Mouse (Mus musculus): ENCODE measurements around the gene Tent5b.

Gene Tent5b

GRCm38 (mm10) chr4:133479458-133480184, at the start of gene Tent5b:
TSS of gene Tent5b (plus strand) at chr4:133480132.
- peak; percentile 88 to 89 for DNase-seq (ENCODE audit: low spot score in 2 of 2)

- no peak for DNase-seq (ENCODE audit: low spot score in 2 of 2)
Measured at GRCm38 (mm10) chr4:133431508-133431907, 48.4 kb upstream of the Tent5b start.

- DNase-seq (ENCODE audit: low spot score in 2 of 2): no peak
Measured at GRCm38 (mm10) chr4:133432560-133433171, 47.3 kb upstream of the Tent5b start.

- DNase-seq (ENCODE audit: low spot score in 2 of 2): no peak
Measured at GRCm38 (mm10) chr4:133435921-133436320, 44.0 kb upstream of the Tent5b start.

GRCm38 (mm10) chr4:133439460-133440376, 40.2 kb upstream of the Tent5b start:
- DNase-seq (ENCODE audit: low spot score in 2 of 2): no peak

GRCm38 (mm10) chr4:133440377-133440795, 39.5 kb upstream of the Tent5b start:
- DNase-seq (ENCODE audit: low spot score in 2 of 2): no peak

- no peak for DNase-seq (ENCODE audit: low spot score in 2 of 2)
Measured at GRCm38 (mm10) chr4:133442194-133442593, 37.7 kb upstream of the Tent5b start.

- DNase-seq (ENCODE audit: low spot score in 2 of 2): no peak
Measured at GRCm38 (mm10) chr4:133443085-133443484, 36.8 kb upstream of the Tent5b start.

GRCm38 (mm10) chr4:133445727-133446126, 34.2 kb upstream of the Tent5b start:
- no peak for DNase-seq (ENCODE audit: low spot score in 2 of 2)

- DNase-seq (ENCODE audit: low spot score in 2 of 2): no peak
Measured at GRCm38 (mm10) chr4:133447366-133447765, 32.6 kb upstream of the Tent5b start.

GRCm38 (mm10) chr4:133447967-133448366, 32.0 kb upstream of the Tent5b start:
- DNase-seq (ENCODE audit: low spot score in 2 of 2): no peak

- DNase-seq (ENCODE audit: low spot score in 2 of 2): no peak
Measured at GRCm38 (mm10) chr4:133448708-133449388, 31.1 kb upstream of the Tent5b start.

- peak in 1 of 2 experiments; percentile 55 for DNase-seq (ENCODE audit: low spot score in 2 of 2)
Measured at GRCm38 (mm10) chr4:133449726-133450125, 30.2 kb upstream of the Tent5b start.

- peak; percentile 65 to 88 for DNase-seq (ENCODE audit: low spot score in 2 of 2)
Measured at GRCm38 (mm10) chr4:133451536-133451935, 28.4 kb upstream of the Tent5b start.

- no peak for DNase-seq (ENCODE audit: low spot score in 2 of 2)
Measured at GRCm38 (mm10) chr4:133452433-133452832, 27.5 kb upstream of the Tent5b start.

GRCm38 (mm10) chr4:133458044-133458443, 21.9 kb upstream of the Tent5b start:
- DNase-seq (ENCODE audit: low spot score in 2 of 2): peak in 1 of 2 experiments; percentile 26

- DNase-seq (ENCODE audit: low spot score in 2 of 2): no peak
Measured at GRCm38 (mm10) chr4:133460006-133460405, 19.9 kb upstream of the Tent5b start.

- DNase-seq (ENCODE audit: low spot score in 2 of 2): no peak
Measured at GRCm38 (mm10) chr4:133460796-133461325, 19.1 kb upstream of the Tent5b start.

- DNase-seq (ENCODE audit: low spot score in 2 of 2): no peak
Measured at GRCm38 (mm10) chr4:133461362-133461761, 18.6 kb upstream of the Tent5b start.

- DNase-seq (ENCODE audit: low spot score in 2 of 2): no peak
Measured at GRCm38 (mm10) chr4:133463184-133463583, 16.7 kb upstream of the Tent5b start.

GRCm38 (mm10) chr4:133468080-133468479, 11.9 kb upstream of the Tent5b start:
- DNase-seq (ENCODE audit: low spot score in 2 of 2): peak; percentile 24 to 48
